Mouse (Mus musculus) lung, adult 10 weeks (tissue): ENCODE data around the gene Ms4a18. TPM values are rescaled to one million over a fixed set of nuclear protein-coding genes. Genes with fewer than 3 reads are reported as not detected.

Experiments
- polyA plus RNA-seq: library from polyadenylated mRNA; stranded (reverse); fragments of 350-450 nt; fragmentation: Illumina TruSeq; extraction: RNeasy Lipid Tissue Mini Kit (QIAGEN cat#74804); gene quantifications from one replicate; pipeline ENCODE4 v1.2.3, GENCODE M21; 2014; ENCODE audit warnings: low read depth, low replicate concordance; ENCODE audit not compliant: insufficient read depth

Ms4a18 gene
- polyA plus RNA-seq = not detected

DNA sequence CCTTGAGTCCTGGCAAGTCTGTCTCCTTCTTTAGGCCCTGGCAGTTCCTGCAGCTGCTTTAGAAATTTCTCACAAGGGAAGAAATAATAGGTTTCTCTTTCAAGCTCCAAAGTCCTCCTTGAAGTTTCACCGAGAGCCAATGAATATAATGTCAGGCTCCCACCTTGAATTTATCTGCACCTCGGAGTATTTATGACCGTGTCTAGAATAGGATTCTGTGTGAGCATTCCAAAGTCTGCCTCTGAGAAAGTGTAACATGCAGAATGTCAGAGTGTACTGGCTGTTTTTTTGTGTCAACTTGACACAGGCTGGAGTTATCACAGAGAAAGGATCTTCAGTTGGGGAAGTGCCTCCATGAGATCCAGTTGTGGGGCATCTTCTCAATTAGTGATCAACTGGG, at the start of gene Ms4a18:
Gene Ms4a18 (minus strand): TSS at position 141 of the 400 bp plus-strand sequence.

DNA sequence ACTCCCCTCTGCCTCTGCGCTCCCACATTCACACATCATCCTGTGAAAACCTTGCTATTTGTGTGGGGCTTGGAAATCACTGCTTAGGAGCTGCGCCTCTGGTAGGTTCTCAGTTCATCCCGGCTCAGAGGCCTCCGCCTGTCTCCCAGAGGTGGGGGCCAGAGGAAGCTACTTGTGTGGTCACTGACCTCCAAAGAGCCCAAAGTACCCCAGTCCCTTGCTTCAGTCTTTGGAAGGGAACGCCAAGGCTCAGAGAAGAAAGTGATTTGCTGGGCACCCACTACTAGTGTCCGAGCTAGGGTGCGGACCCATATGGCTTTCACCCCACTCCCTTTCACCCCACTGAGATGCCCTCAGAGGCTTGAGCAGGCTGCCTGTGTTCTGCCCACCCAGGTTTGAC, 24.7 kb downstream of the Ms4a18 start, which contains the start of gene Ms4a15:
Gene Ms4a15 (minus strand): TSS at position 101 of the 400 bp plus-strand sequence.

DNA sequence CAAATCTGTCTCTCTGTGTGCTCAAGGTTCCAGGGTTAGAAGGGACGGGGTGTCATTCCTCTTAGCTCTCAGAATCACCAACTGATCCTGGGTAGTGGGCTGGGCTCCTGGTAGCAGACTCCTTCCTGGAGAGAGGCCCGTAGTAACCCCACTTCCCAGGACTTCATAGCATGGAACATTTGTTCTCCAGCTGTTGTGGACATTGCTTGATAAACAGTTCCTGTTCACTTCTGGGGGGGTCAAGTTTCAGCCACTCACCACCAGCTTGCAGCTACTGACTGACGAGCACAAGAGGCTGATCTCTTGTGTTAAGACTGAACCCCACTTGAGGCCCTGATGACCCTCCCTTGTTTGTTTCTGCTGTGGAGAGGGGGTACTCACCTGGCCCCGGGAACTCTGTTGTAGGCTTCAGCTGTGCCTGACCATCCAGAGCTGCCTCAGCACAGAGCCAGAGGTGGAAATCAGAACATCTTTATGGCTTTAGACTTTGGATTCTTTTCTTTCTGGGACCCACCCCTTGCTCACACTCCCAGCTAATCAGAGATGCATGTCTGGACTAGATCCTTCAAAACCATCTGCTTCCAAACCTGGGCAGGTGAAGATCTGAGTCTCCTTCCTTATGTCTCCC, 43.5 kb downstream of the Ms4a18 start, which contains the start of gene Ms4a10:
Gene Ms4a10 (minus strand): TSS at position 433 of the 628 bp plus-strand sequence.

DNA sequence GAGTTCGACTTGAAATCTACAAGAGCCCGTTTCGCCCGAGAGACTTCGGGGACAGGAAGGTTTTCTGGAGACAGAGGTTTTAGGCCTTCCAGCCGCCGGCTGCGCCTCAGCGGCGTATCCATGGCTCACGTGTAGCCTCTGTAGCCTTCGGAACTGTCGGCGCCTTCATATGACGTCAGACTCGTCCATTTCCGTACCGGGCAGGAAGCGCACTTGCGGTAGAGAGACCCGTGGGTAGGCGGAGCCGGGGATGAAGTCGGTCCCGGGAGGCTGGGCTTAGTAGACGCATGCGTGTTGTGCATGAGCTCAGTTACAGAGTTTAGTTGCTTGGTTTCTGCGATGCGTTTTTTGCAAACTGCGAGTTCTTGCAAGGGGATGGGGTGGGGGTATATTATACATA, 68.7 kb downstream of the Ms4a18 start, which contains the start of gene Ccdc86:
Gene Ccdc86 (minus strand): TSS at position 155 of the 400 bp plus-strand sequence.

Other genes starting within 250 kb of the Ms4a18 start
- gene Cd6, start 188.0 kb downstream of the Ms4a18 start, polyA plus RNA-seq = 1.6 TPM
- 9.9 TPM for gene Slc15a3, start 178.3 kb downstream of the Ms4a18 start, polyA plus RNA-seq
- gene Tmem132a, start 148.1 kb downstream of the Ms4a18 start, polyA plus RNA-seq = 5.2 TPM
- gene Tmem109, start 136.0 kb downstream of the Ms4a18 start, polyA plus RNA-seq = 130 TPM
- 53.5 TPM for gene Prpf19, start 122.8 kb downstream of the Ms4a18 start, polyA plus RNA-seq
- gene Zp1, start 97.4 kb downstream of the Ms4a18 start, polyA plus RNA-seq = not detected
- 0.33 TPM for gene Ptgdr2, start 80.9 kb downstream of the Ms4a18 start, polyA plus RNA-seq
- 4.2 TPM for gene Ccdc86, start 68.8 kb downstream of the Ms4a18 start, polyA plus RNA-seq
- gene Ms4a10, start 43.4 kb downstream of the Ms4a18 start, polyA plus RNA-seq = not detected
- gene Ms4a15, start 24.8 kb downstream of the Ms4a18 start, polyA plus RNA-seq = 0.55 TPM
- gene Ms4a8a, start 63.1 kb upstream of the Ms4a18 start, polyA plus RNA-seq = 20.7 TPM
- not detected for gene 1700017D01Rik, start 112.8 kb upstream of the Ms4a18 start, polyA plus RNA-seq
- gene 1700025F22Rik, start 147.3 kb upstream of the Ms4a18 start, polyA plus RNA-seq = not detected
- not detected for gene Ms4a13, start 178.7 kb upstream of the Ms4a18 start, polyA plus RNA-seq
- gene Ms4a12, start 214.4 kb upstream of the Ms4a18 start, polyA plus RNA-seq = not detected
- 18.7 TPM for gene Ms4a1, start 248.2 kb upstream of the Ms4a18 start, polyA plus RNA-seq